Mouse (Mus musculus) bone marrow macrophage, adult 2 months (primary cell): ENCODE measurements around the gene Nab1.

Source experiments
- CTCF ChIP-seq: IDR thresholded peaks from 2 replicates; pipeline ENCODE4 v1.5.1; 2012; ENCODE audit warnings: low read depth, mild to moderate bottlenecking, low read length, moderate library complexity
- POLR2A ChIP-seq: IDR thresholded peaks from 2 replicates; pipeline ENCODE4 v1.6.1; 2012; ENCODE audit warnings: mild to moderate bottlenecking, low read depth, low read length, borderline replicate concordance

- TF ChIP-seq CTCF (no peak), POLR2A (no peak)
Measured at GRCm38 (mm10) chr1:52466518-52467120, 33.9 kb downstream of the Nab1 start.
